Mouse (Mus musculus) telencephalon, adult 2 months (tissue): ENCODE data around the gene Gnai3.

Source experiments
- DNase-seq: peaks from one replicate; pipeline ENCODE4 v3.0.0-alpha.2; 2011; ENCODE audit warnings: low read depth, low spot score

Gnai3 gene

GRCm38 (mm10) chr3:108164091-108164490, 18.1 kb upstream of the Gnai3 start:
- no peak for DNase-seq

- DNase-seq: peak; percentile 92
Observed at GRCm38 (mm10) chr3:108158383-108159037, 12.6 kb upstream of the Gnai3 start.

- DNase-seq: peak; percentile 85
Observed at GRCm38 (mm10) chr3:108154656-108155055, 8.7 kb upstream of the Gnai3 start, which contains the start of gene Gpr61. Gene Gpr61 (minus strand): TSS chr3:108154882.

- no peak for DNase-seq
Observed at GRCm38 (mm10) chr3:108152290-108152689, 6.3 kb upstream of the Gnai3 start.

- peak; percentile 76 for DNase-seq
Observed at GRCm38 (mm10) chr3:108147386-108148235, 1.7 kb upstream of the Gnai3 start.

GRCm38 (mm10) chr3:108146671-108147070, 725 bp upstream of the Gnai3 start:
- no peak for DNase-seq

GRCm38 (mm10) chr3:108140786-108141185, 5.2 kb downstream of the Gnai3 start:
- DNase-seq: no peak

- no peak for DNase-seq
Observed at GRCm38 (mm10) chr3:108139113-108139512, 6.8 kb downstream of the Gnai3 start.

- DNase-seq: peak; percentile 87
Observed at GRCm38 (mm10) chr3:108134701-108135100, 11.2 kb downstream of the Gnai3 start.

GRCm38 (mm10) chr3:108132484-108132883, 13.5 kb downstream of the Gnai3 start:
- no peak for DNase-seq

- DNase-seq: no peak
Observed at GRCm38 (mm10) chr3:108131821-108132220, 14.1 kb downstream of the Gnai3 start.

GRCm38 (mm10) chr3:108131216-108131615, 14.7 kb downstream of the Gnai3 start:
- no peak for DNase-seq

GRCm38 (mm10) chr3:108129804-108130203, 16.1 kb downstream of the Gnai3 start:
- no peak for DNase-seq

GRCm38 (mm10) chr3:108129367-108129766, 16.6 kb downstream of the Gnai3 start:
- DNase-seq: no peak

- no peak for DNase-seq
Observed at GRCm38 (mm10) chr3:108128520-108128919, 17.4 kb downstream of the Gnai3 start.

- no peak for DNase-seq
Observed at GRCm38 (mm10) chr3:108126327-108126726, 19.6 kb downstream of the Gnai3 start.

- DNase-seq: no peak
Observed at GRCm38 (mm10) chr3:108124131-108124530, 21.8 kb downstream of the Gnai3 start.

- DNase-seq: no peak
Observed at GRCm38 (mm10) chr3:108123242-108123641, 22.7 kb downstream of the Gnai3 start.

GRCm38 (mm10) chr3:108121101-108121500, 24.8 kb downstream of the Gnai3 start:
- no peak for DNase-seq

GRCm38 (mm10) chr3:108117465-108117864, 28.5 kb downstream of the Gnai3 start:
- DNase-seq: no peak

- DNase-seq: no peak
Observed at GRCm38 (mm10) chr3:108113591-108114289, 32.2 kb downstream of the Gnai3 start.

GRCm38 (mm10) chr3:108112666-108113065, 33.3 kb downstream of the Gnai3 start:
- no peak for DNase-seq
